Mouse (Mus musculus) right cerebral cortex, adult 2 months (tissue): ENCODE measurements around the gene Nlrp6.
"Not testable (repeated sequence)": the region's sequence is repeated elsewhere in the genome, so short reads cannot be mapped to it uniquely, and the experiment has no call there.

ENCODE experiments used
- DNase-seq, 2 experiments: peaks; one replicate each; pipeline ENCODE4 v3.0.0; 2021 to 2022; ENCODE audit warnings: low spot score in 2 of 2

Gene Nlrp6

GRCm38 (mm10) chr7:140920418-140921029 lies at the start of gene Nlrp6:
Gene Nlrp6 (plus strand): TSS chr7:140920902.
- DNase-seq, result no peak

GRCm38 (mm10) chr7:140874224-140874623 lies 46.5 kb upstream of the Nlrp6 start:
- no peak for DNase-seq

GRCm38 (mm10) chr7:140877364-140877763 lies 43.3 kb upstream of the Nlrp6 start:
- no peak for DNase-seq

GRCm38 (mm10) chr7:140879355-140879754 lies 41.3 kb upstream of the Nlrp6 start:
- no peak for DNase-seq

- no peak for DNase-seq
Measured at GRCm38 (mm10) chr7:140880419-140880818, 40.3 kb upstream of the Nlrp6 start.

- no peak for DNase-seq
Measured at GRCm38 (mm10) chr7:140880865-140881515, 39.7 kb upstream of the Nlrp6 start.

- peak; percentile 95 to 97 for DNase-seq
Measured at GRCm38 (mm10) chr7:140881696-140882468, 38.8 kb upstream of the Nlrp6 start, which contains the start of the genes Psmd13 and Sirt3. Gene Psmd13 (plus strand): TSS chr7:140881968. Gene Sirt3 (minus strand): TSS chr7:140882309.

GRCm38 (mm10) chr7:140882469-140882803 lies 38.3 kb upstream of the Nlrp6 start:
- no peak for DNase-seq

GRCm38 (mm10) chr7:140890636-140891035 lies 30.1 kb upstream of the Nlrp6 start:
- DNase-seq, result not testable (repeated sequence)

GRCm38 (mm10) chr7:140894031-140894430 lies 26.7 kb upstream of the Nlrp6 start:
- no peak for DNase-seq

GRCm38 (mm10) chr7:140894611-140895010 lies 26.1 kb upstream of the Nlrp6 start:
- no peak for DNase-seq

- no peak for DNase-seq
Measured at GRCm38 (mm10) chr7:140897863-140898262, 22.8 kb upstream of the Nlrp6 start.

- DNase-seq, result no peak
Measured at GRCm38 (mm10) chr7:140899121-140899520, 21.6 kb upstream of the Nlrp6 start.

- DNase-seq, result no peak
Measured at GRCm38 (mm10) chr7:140900220-140900619, 20.5 kb upstream of the Nlrp6 start, which contains the start of gene Cox8b. Gene Cox8b (minus strand): TSS chr7:140900446.

GRCm38 (mm10) chr7:140902036-140902875 lies 18.4 kb upstream of the Nlrp6 start:
- DNase-seq, result no peak

GRCm38 (mm10) chr7:140903212-140903611 lies 17.5 kb upstream of the Nlrp6 start:
- DNase-seq, result peak; percentile 76 to 80

- no peak for DNase-seq
Measured at GRCm38 (mm10) chr7:140905642-140906081, 15.0 kb upstream of the Nlrp6 start.

GRCm38 (mm10) chr7:140907131-140907530 lies 13.6 kb upstream of the Nlrp6 start:
- DNase-seq, result no peak

GRCm38 (mm10) chr7:140907697-140908096 lies 13.0 kb upstream of the Nlrp6 start:
- DNase-seq, result no peak

- DNase-seq, result no peak
Measured at GRCm38 (mm10) chr7:140908181-140908580, 12.5 kb upstream of the Nlrp6 start.

GRCm38 (mm10) chr7:140908634-140909107 lies 12.0 kb upstream of the Nlrp6 start:
- peak; percentile 69 to 73 for DNase-seq
